In the genomic region with DNA sequence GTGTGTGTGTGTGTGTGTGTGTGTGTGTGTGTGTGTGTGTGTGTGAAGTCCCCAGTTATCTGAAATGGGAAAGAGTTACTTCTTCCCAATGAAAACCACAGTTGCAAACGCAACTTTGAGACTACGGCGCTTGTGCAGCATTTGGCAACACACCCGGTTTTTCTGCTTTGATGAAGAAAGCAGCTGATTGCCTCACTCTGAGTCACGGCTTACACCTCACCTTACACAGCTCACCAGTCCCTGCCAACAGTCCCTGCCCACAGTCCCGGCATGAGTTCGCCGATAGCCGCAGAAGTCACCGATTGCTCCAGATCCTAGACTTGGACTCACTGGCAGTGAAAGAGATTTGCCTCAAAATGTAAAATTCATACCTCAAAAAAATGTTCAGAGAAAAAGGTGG, we compare ENCODE assay signal across 11 mouse cellular contexts. TPM values are rescaled to one million over a fixed set of nuclear protein-coding genes. Genes with fewer than 3 reads are reported as not detected.
DNase-seq lines count a peak whose midpoint lies in the region; ATAC-seq lines count a peak whose summit lies in the region.
"Had no signal": no experiment of that assay in that cellular context is flagged by ENCODE, and none has a peak within 500 bp of the region (broad histone marks: within the 10 kb centered on the region; RNA-seq: fewer than 3 reads in every experiment).

No protein-coding gene starts in this region.

- no peaks in the 10 kb centered on the region for H3K9me3 ChIP-seq in hindbrain, embryonic 12.5 days (replicated peaks)
- H3K9me3 ChIP-seq in midbrain, embryonic 13.5 days, result no peaks in the 10 kb centered on the region
- H3K9me3 ChIP-seq: embryonic facial prominence, embryonic 12.5 days; neural tube, embryonic 13.5 days had no signal

- H3K4me1 ChIP-seq in hindbrain, embryonic 12.5 days, result no peaks in the 10 kb centered on the region; the same call in 1 of the 2 replicates
- peaks cover 10% of the 10 kb centered on the region; the same call in 1 of the 2 replicates for H3K4me1 ChIP-seq in midbrain, embryonic 13.5 days (replicated peaks)
- H3K4me1 ChIP-seq: embryonic facial prominence, embryonic 12.5 days had no signal

- H3K9ac ChIP-seq in hindbrain, embryonic 12.5 days, result no peak overlapping the region
- no peak overlapping the region for H3K9ac ChIP-seq in midbrain, embryonic 13.5 days (replicated peaks)
- H3K9ac ChIP-seq: embryonic facial prominence, embryonic 12.5 days; neural tube, embryonic 13.5 days had no signal

- intact Hi-C loops in left cerebral cortex, postnatal 14 days (cut with DNase I), result no loop called here

- WGBS in hindbrain, embryonic 12.5 days, result 84% methylated on average over 10 of the region's 10 CpGs
- 92% methylated on average over 10 of the region's 10 CpGs for WGBS in midbrain, embryonic 13.5 days

- H3K27me3 ChIP-seq in hindbrain, embryonic 12.5 days, result no peaks in the 10 kb centered on the region
- no peaks in the 10 kb centered on the region for H3K27me3 ChIP-seq in midbrain, embryonic 13.5 days
- H3K27me3 ChIP-seq: embryonic facial prominence, embryonic 12.5 days; neural tube, embryonic 13.5 days had no signal

- peak; percentile 23 for DNase-seq in heart, postnatal 4 days
- DNase-seq in heart, adult 8-10 months (ENCODE audit: low spot score), result no peak
- DNase-seq in lung, postnatal 25 days (ENCODE audit: low spot score), result peak; percentile 78
- peak; percentile 65 for DNase-seq in thymus, postnatal 0 days (ENCODE audit: low spot score)
- DNase-seq in left cerebral cortex, postnatal 14 days (ENCODE audit: low spot score in 2 of 2), result no peak

- H3K4me3 ChIP-seq in hindbrain, embryonic 12.5 days, result no peak overlapping the region
- H3K4me3 ChIP-seq in midbrain, embryonic 13.5 days (replicated peaks), result no peak overlapping the region
- H3K4me3 ChIP-seq: embryonic facial prominence, embryonic 12.5 days; layer of hippocampus, adult 2 months; neural tube, embryonic 13.5 days had no signal

- peak; percentile 39 for ATAC-seq in common myeloid progenitor, adult 5-6 weeks (replicated peaks; ENCODE audit: low read depth, poor library complexity, severe bottlenecking)
- no peak for ATAC-seq in hindbrain, embryonic 12.5 days (ENCODE audit: low FRiP score)
- no peak for ATAC-seq in midbrain, embryonic 13.5 days

- no peak overlapping the region for H3K27ac ChIP-seq in hindbrain, embryonic 12.5 days
- no peak overlapping the region for H3K27ac ChIP-seq in midbrain, embryonic 13.5 days
- H3K27ac ChIP-seq: embryonic facial prominence, embryonic 12.5 days; neural tube, embryonic 13.5 days had no signal

- no peak overlapping the region for H3K4me2 ChIP-seq in hindbrain, embryonic 12.5 days (replicated peaks)
- H3K4me2 ChIP-seq in midbrain, embryonic 13.5 days (replicated peaks), result no peak overlapping the region
- H3K4me2 ChIP-seq: embryonic facial prominence, embryonic 12.5 days; neural tube, embryonic 13.5 days had no signal

- no peaks in the 10 kb centered on the region for H3K36me3 ChIP-seq in hindbrain, embryonic 12.5 days
- no peaks in the 10 kb centered on the region for H3K36me3 ChIP-seq in midbrain, embryonic 13.5 days
- H3K36me3 ChIP-seq: embryonic facial prominence, embryonic 12.5 days; neural tube, embryonic 13.5 days had no signal

RNA-seq across cellular contexts. Expression of a gene that starts 15.6 kb away (rescaled TPM):
- total RNA-seq in heart, postnatal 4 days (2021), result 10 to 100 TPM; 37.5 to 38.0 TPM
- total RNA-seq in heart, adult 8-10 months (2022), result 10 to 100 TPM; 12.3 to 18.1 (median 16.0) TPM
- total RNA-seq in common myeloid progenitor, adult 5-6 weeks (2017), result 69.2 and 87.6 TPM in 2 replicates
- 46.3 and 55.3 TPM in 2 replicates for polyA plus RNA-seq in thymus, postnatal 0 days (2015; fragmentation: Nextera tagmentation; extraction: Ambion mirVana)
- 49.7 and 49.8 TPM in 2 replicates for polyA plus RNA-seq in hindbrain, embryonic 12.5 days (2016; fragmentation: Nextera tagmentation; extraction: Ambion mirVana)
- total RNA-seq in left cerebral cortex, postnatal 14 days (2021), result 100 to 1,000 TPM; 189 to 193 TPM
- polyA plus RNA-seq in midbrain, embryonic 13.5 days (2015; fragmentation: Nextera tagmentation; extraction: Ambion mirVana), result 40.7 and 46.3 TPM in 2 replicates

Comparison
In these comparisons a context has a peak if more than half of its experiments do, and no peak if none do; other contexts are left out.
1. DNase-seq: peak in heart, postnatal 4 days (single experiment), lung, postnatal 25 days (single experiment) and thymus, postnatal 0 days (single experiment); none in heart, adult 8-10 months (single experiment) and left cerebral cortex, postnatal 14 days (0 of 2).